Mouse (Mus musculus): ENCODE measurements around the gene Pip4k2c.
"Not testable (repeated sequence)": the region's sequence is repeated elsewhere in the genome, so short reads cannot be mapped to it uniquely, and the experiment has no call there.

Gene Pip4k2c

GRCm38 (mm10) chr10:127208921-127209320 is 2.5 kb downstream of the Pip4k2c start:
- no peak for DNase-seq (ENCODE audit: low spot score)

- no peak for DNase-seq (ENCODE audit: low spot score)
Observed at GRCm38 (mm10) chr10:127205373-127205772, 6.0 kb downstream of the Pip4k2c start.

- DNase-seq (ENCODE audit: low spot score) = no peak
Observed at GRCm38 (mm10) chr10:127204589-127204988, 6.8 kb downstream of the Pip4k2c start.

GRCm38 (mm10) chr10:127203106-127203505 is 8.3 kb downstream of the Pip4k2c start:
- DNase-seq (ENCODE audit: low spot score) = no peak

- no peak for DNase-seq (ENCODE audit: low spot score)
Observed at GRCm38 (mm10) chr10:127200279-127200678, 11.1 kb downstream of the Pip4k2c start.

- DNase-seq (ENCODE audit: low spot score) = no peak
Observed at GRCm38 (mm10) chr10:127199474-127199873, 11.9 kb downstream of the Pip4k2c start.

GRCm38 (mm10) chr10:127199068-127199467 is 12.3 kb downstream of the Pip4k2c start:
- no peak for DNase-seq (ENCODE audit: low spot score)

- no peak for DNase-seq (ENCODE audit: low spot score)
Observed at GRCm38 (mm10) chr10:127198492-127198891, 12.9 kb downstream of the Pip4k2c start.

GRCm38 (mm10) chr10:127197505-127198110 is 13.8 kb downstream of the Pip4k2c start:
- no peak for DNase-seq (ENCODE audit: low spot score)

- no peak for DNase-seq (ENCODE audit: low spot score)
Observed at GRCm38 (mm10) chr10:127197104-127197503, 14.3 kb downstream of the Pip4k2c start.

- DNase-seq (ENCODE audit: low spot score) = no peak
Observed at GRCm38 (mm10) chr10:127196392-127196791, 15.0 kb downstream of the Pip4k2c start.

GRCm38 (mm10) chr10:127195328-127196129 is 15.9 kb downstream of the Pip4k2c start, which contains the start of gene Dtx3:
Dtx3 (minus strand) TSS chr10:127195728.
- no peak for DNase-seq (ENCODE audit: low spot score)

GRCm38 (mm10) chr10:127194428-127195327 is 16.7 kb downstream of the Pip4k2c start:
- no peak for DNase-seq (ENCODE audit: low spot score)

- DNase-seq (ENCODE audit: low spot score) = no peak
Observed at GRCm38 (mm10) chr10:127193011-127193410, 18.4 kb downstream of the Pip4k2c start.

- DNase-seq (ENCODE audit: low spot score) = not testable (repeated sequence)
Observed at GRCm38 (mm10) chr10:127192057-127192328, 19.4 kb downstream of the Pip4k2c start.

GRCm38 (mm10) chr10:127191191-127192056 is 20.0 kb downstream of the Pip4k2c start:
- DNase-seq (ENCODE audit: low spot score) = no peak

- DNase-seq (ENCODE audit: low spot score) = no peak
Observed at GRCm38 (mm10) chr10:127190398-127191190, 20.8 kb downstream of the Pip4k2c start.

GRCm38 (mm10) chr10:127189651-127190381 is 21.6 kb downstream of the Pip4k2c start, which contains the start of gene Arhgef25:
Arhgef25 (minus strand) TSS chr10:127190083.
- no peak for DNase-seq (ENCODE audit: low spot score)

GRCm38 (mm10) chr10:127189116-127189650 is 22.2 kb downstream of the Pip4k2c start:
- no peak for DNase-seq (ENCODE audit: low spot score)
